Mouse (Mus musculus): ENCODE measurements at regions not wholly inside any gene's neighbourhood (a gene's known extent, or its start where the extent isn't known, plus 50 kb on each side); places are given as distances from the start of the nearest gene placed in this dataset.
A peak's percentile ranks its signal among the peaks of the same experiment; 100 is the strongest.

- DNase-seq (ENCODE audit: low spot score in 2 of 2) = no peak
- intact Hi-C loops (cut with DNase I) = no loop called here
Observed at GRCm38 (mm10) chr1:13977207-13977606, 2115.9 kb downstream of the 4930444P10Rik start.

GRCm38 (mm10) chr1:13949241-13949640 lies 2143.9 kb downstream of the 4930444P10Rik start:
- no peak for DNase-seq (ENCODE audit: low spot score in 2 of 2)
- intact Hi-C loops (cut with DNase I) = no loop called here

- no peak for DNase-seq (ENCODE audit: low spot score in 2 of 2)
- intact Hi-C loops (cut with DNase I) = no loop called here
Observed at GRCm38 (mm10) chr1:13941351-13941750, 2151.8 kb downstream of the 4930444P10Rik start.

GRCm38 (mm10) chr1:13938344-13938743 lies 2154.8 kb downstream of the 4930444P10Rik start:
- DNase-seq (ENCODE audit: low spot score in 2 of 2) = no peak
- intact Hi-C loops (cut with DNase I) = no loop called here

- intact Hi-C loops (cut with DNase I) = no loop called here
- DNase-seq (ENCODE audit: low spot score in 2 of 2) = no peak
Observed at GRCm38 (mm10) chr1:13935938-13936491, 2157.1 kb downstream of the 4930444P10Rik start.

- intact Hi-C loops (cut with DNase I) = no loop called here
- no peak for DNase-seq (ENCODE audit: low spot score in 2 of 2)
Observed at GRCm38 (mm10) chr1:13928679-13929078, 2164.4 kb downstream of the 4930444P10Rik start.

- DNase-seq (ENCODE audit: low spot score in 2 of 2) = no peak
- intact Hi-C loops (cut with DNase I) = no loop called here
Observed at GRCm38 (mm10) chr1:13927964-13928363, 2165.2 kb downstream of the 4930444P10Rik start.

- intact Hi-C loops (cut with DNase I) = no loop called here
- DNase-seq (ENCODE audit: low spot score in 2 of 2) = no peak
Observed at GRCm38 (mm10) chr1:13925994-13926393, 2167.1 kb downstream of the 4930444P10Rik start.

GRCm38 (mm10) chr1:13915216-13915615 lies 2177.9 kb downstream of the 4930444P10Rik start:
- intact Hi-C loops (cut with DNase I) = no loop called here
- no peak for DNase-seq (ENCODE audit: low spot score in 2 of 2)

- no peak for DNase-seq (ENCODE audit: low spot score in 2 of 2)
- intact Hi-C loops (cut with DNase I) = no loop called here
Observed at GRCm38 (mm10) chr1:13879126-13879525, 2214.0 kb downstream of the 4930444P10Rik start.

GRCm38 (mm10) chr1:13873925-13874324 lies 2219.2 kb downstream of the 4930444P10Rik start:
- intact Hi-C loops (cut with DNase I) = no loop called here
- DNase-seq (ENCODE audit: low spot score in 2 of 2) = no peak

- DNase-seq (ENCODE audit: low spot score in 2 of 2) = no peak
- intact Hi-C loops (cut with DNase I) = no loop called here
Observed at GRCm38 (mm10) chr1:13872536-13872935, 2220.6 kb downstream of the 4930444P10Rik start.

- intact Hi-C loops (cut with DNase I) = no loop called here
- peak; percentile 13 to 17 for DNase-seq (ENCODE audit: low spot score in 2 of 2)
Observed at GRCm38 (mm10) chr1:13870631-13871286, 2222.4 kb downstream of the 4930444P10Rik start.

GRCm38 (mm10) chr1:13865713-13866112 lies 2227.4 kb downstream of the 4930444P10Rik start:
- no peak for DNase-seq (ENCODE audit: low spot score in 2 of 2)
- intact Hi-C loops (cut with DNase I) = no loop called here

GRCm38 (mm10) chr1:13863712-13864111 lies 2229.4 kb downstream of the 4930444P10Rik start:
- DNase-seq (ENCODE audit: low spot score in 2 of 2) = no peak
- intact Hi-C loops (cut with DNase I) = no loop called here

GRCm38 (mm10) chr1:13861070-13861511 lies 2232.0 kb downstream of the 4930444P10Rik start:
- no peak for DNase-seq (ENCODE audit: low spot score in 2 of 2)
- intact Hi-C loops (cut with DNase I) = no loop called here

GRCm38 (mm10) chr1:13860469-13860868 lies 2232.7 kb downstream of the 4930444P10Rik start:
- intact Hi-C loops (cut with DNase I) = no loop called here
- no peak for DNase-seq (ENCODE audit: low spot score in 2 of 2)

GRCm38 (mm10) chr1:13859723-13860122 lies 2233.4 kb downstream of the 4930444P10Rik start:
- DNase-seq (ENCODE audit: low spot score in 2 of 2) = no peak
- intact Hi-C loops (cut with DNase I) = no loop called here

GRCm38 (mm10) chr1:13858371-13859018 lies 2234.6 kb downstream of the 4930444P10Rik start:
- intact Hi-C loops (cut with DNase I) = no loop called here
- DNase-seq (ENCODE audit: low spot score in 2 of 2) = no peak

- intact Hi-C loops (cut with DNase I) = no loop called here
Observed at GRCm38 (mm10) chr1:13856998-13857397, 2236.1 kb downstream of the 4930444P10Rik start.

GRCm38 (mm10) chr1:13851144-13851543 lies 2242.0 kb downstream of the 4930444P10Rik start:
- DNase-seq (ENCODE audit: low spot score in 2 of 2) = no peak
- intact Hi-C loops (cut with DNase I) = no loop called here

More at GRCm38 (mm10) chr1:13856998-13857397, 2236.1 kb downstream of the 4930444P10Rik start:
- DNase-seq (ENCODE audit: low spot score in 2 of 2) = no peak
